Mouse (Mus musculus): ENCODE data around the gene Spata17.

Gene Spata17

DNA sequence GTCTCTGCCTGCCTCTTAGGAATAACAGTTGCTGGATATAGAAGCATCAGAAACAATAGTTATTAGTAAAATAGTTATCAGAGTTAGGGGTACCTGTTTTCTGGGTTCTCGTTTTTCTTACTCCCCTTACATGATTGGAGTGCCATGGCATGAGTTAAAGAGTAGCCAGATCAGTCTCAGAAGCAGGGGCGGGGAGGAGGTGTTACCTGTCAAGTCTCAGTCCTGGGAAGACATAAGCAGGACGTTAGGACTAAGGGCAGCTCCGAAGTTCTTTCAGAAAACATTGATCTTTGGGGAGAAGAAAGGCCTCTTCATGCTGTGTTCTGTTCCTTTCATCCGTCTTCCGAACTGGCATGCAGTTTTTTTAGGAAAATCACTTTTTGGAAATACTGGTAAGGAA, 5.5 kb upstream of the Spata17 start:
- no peak for TF ChIP-seq GATA4 (IDR thresholded peaks at IDR 0.05; ENCODE audit: insufficient replicate concordance, low read length)

DNA sequence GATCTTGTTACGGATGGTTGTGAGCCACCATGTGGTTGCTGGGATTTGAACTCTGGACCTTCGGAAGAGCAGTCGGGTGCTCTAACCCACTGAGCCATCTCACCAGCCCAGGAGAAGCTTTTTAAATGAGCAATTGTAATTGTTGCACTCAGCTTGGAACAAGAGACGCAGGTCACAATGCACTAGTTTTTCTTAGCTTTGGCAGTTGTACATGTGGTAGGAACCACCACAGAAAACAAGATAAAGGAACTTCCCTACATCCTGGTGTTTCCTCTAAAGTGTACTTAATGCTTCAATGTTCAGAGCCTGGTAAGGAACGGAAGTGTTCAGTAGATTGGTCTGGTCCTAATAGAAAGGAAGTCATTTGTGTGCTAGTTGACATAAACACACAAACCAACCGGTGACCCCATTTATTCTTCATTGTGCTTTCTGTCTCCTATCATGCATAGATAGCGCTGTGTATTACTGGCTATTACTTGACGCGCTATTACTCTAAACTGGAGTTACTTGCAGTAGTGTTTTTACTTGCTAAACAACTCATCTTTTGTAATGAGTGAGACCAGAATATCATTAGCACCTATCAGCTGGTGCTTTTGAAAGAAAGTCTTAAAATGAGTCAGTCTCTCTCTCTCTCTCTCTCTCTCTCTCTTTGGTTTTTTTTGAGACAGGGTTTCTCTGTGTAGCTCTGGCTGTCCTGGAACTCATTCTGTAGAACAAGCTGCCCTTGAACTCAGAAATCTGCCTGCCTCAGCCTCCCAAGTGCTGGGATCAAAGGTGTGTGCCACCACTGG, 1.6 kb upstream of the Spata17 start:
- TF ChIP-seq GATA4 (IDR thresholded peaks at IDR 0.05; ENCODE audit: insufficient replicate concordance, low read length), result peak; percentile 17; the same call in 1 of the 2 replicates

DNA sequence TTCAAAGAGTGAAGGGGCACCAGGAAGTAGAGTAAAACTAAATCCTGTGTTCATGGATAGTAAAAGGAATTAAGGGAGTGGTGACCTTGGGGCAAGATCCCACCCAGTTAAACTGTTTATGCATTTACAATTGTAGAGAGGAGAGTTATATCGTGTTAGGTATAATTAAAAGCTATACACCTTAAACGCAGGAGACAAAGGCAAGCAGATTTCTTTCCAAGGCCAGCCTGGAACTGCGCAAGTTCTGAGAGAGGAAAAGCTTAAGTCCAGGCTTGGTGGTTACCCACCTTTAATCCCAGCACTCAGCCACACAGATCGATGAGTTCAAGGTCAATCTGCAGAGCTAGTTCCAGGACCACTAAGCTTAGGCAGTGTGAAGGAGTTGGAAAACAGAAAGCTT, 4.5 kb downstream of the Spata17 start:
- no peak for TF ChIP-seq GATA4 (IDR thresholded peaks at IDR 0.05; ENCODE audit: insufficient replicate concordance, low read length)

DNA sequence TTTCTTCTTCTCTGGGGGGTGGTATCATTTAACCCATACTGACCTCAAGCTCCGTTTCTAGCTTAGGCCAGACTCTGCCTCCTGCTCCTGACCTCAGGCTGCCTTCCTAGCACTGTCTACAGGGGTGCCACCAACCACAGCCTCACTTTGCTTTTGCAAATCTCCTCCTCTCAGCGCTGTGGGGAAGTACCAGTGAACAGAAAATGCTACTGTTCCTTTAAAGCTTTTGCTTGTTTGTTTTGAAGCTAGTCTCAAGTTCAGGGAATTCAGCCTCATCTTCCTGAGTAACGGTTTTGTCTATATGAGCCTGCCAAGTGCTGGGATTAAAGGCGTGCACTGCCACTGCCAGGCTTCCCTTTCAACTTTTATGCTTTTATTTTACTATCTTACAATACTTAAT, 5.8 kb downstream of the Spata17 start:
- no peak for TF ChIP-seq GATA4 (IDR thresholded peaks at IDR 0.05; ENCODE audit: insufficient replicate concordance, low read length)

DNA sequence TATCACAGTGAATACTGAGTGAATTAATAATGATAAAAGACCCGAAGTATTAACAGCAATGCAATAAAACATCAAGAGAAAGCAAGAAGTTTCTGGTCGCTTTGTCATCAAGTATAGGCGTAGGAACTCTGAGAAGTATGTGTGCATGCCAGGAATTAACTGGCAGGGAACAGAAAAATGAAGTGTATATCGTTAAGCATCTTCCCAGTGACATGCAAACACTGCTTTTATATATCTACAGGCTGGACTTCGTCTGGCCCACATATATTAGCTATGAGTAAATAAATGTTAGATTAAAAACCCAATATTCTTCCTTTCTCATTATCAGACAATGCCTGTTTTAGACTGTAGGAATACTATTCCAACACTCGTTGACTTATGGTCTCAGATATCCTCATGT, 9.8 kb downstream of the Spata17 start:
- no peak for TF ChIP-seq GATA4 (IDR thresholded peaks at IDR 0.05; ENCODE audit: insufficient replicate concordance, low read length)

DNA sequence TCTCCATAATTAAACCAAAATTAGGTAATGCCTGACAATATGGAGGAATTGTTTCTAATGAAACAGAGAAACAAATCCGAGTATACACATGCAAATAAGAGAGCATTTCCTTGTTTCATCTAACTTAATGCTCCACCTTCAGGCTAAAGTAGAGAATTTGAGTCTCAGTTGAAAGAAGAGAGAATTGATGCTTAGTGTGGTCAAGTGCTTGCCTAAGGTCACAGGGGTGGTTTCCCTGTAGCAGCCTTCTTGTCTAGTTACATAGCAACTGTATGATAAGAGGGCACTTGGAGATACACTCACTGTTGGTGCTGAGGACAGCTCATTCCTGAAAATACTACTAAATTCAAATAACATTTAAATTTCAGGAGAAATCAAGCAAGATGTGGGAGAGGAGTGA, 36.7 kb downstream of the Spata17 start:
- no peak for TF ChIP-seq GATA4 (IDR thresholded peaks at IDR 0.05; ENCODE audit: insufficient replicate concordance, low read length)

DNA sequence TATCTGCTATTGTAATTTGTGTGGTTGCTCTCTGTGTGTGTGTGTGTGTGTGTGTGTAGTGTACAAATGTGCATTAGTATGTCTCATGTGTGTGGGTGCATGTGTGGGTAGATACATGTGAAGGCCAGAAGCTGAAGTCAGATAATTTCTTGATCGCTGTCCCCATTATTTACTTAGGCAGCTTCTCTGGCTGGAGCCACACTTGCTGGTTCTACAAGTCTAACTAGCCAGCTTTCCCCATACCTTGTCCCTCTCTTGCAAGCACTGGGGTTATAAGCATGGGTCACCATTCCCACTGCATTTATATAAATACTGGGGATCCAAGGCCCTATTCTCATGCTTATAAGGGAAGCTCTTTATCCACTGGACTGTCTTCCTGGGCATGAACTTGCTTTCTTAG, 39.3 kb downstream of the Spata17 start:
- TF ChIP-seq GATA4 (IDR thresholded peaks at IDR 0.05; ENCODE audit: insufficient replicate concordance, low read length), result no peak

DNA sequence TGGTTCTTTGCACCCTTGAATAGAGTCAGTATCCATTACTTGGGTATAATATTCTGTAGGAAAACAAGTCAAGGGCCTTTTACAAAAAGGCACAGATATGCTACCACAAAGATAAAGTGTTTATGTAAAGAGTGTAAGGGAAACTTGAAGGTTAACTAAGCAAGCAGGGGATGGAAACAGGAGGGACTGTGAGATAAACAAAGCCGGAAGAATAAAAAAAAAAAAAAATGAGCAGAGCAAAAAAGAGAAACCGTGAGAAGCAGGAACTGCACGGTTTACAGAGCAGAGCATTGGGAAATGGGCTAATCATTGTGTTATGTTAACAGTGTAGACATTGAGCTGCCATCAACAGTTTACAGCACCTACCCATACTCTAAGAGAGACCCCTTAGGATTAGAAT, 44.9 kb downstream of the Spata17 start:
- no peak for TF ChIP-seq GATA4 (IDR thresholded peaks at IDR 0.05; ENCODE audit: insufficient replicate concordance, low read length)

DNA sequence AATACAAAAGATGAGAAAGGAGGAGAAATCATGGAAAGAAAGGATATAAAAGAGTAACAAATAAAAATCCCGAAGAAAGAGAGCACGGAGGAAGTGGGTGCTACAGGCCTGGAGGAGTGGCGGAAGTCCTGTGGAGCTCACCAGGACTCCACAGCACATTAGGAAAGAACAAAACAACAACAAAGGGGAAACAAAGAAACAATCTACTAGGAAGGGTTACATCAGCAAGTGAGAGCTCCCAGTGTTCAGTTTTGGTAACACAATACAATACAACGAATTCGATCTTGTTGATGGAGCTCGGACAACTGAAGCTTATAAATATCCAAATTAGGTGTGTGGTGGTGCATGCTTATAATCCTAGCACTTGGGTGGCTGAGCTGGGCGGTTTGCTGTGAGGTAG, 45.6 kb downstream of the Spata17 start:
- TF ChIP-seq GATA4 (IDR thresholded peaks at IDR 0.05; ENCODE audit: insufficient replicate concordance, low read length), result no peak

DNA sequence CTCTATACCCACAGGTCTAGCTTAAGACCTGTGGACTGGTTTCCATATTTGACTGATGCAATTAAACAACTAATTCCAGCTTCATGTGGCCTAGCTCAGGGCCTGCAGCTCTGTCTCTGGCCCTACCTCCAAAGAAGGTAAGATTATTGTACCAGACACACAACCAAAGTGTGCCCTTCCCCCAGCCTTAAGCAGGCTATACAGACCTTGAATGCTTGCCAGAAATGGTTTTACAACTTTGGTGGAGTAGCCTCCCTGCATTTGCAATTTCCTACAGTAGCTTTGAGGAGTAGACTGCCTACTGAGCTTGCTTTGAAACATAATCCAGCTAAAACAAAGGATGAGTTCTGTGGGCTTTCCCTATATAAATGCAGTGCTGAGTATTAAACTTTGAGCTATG, 51.7 kb downstream of the Spata17 start:
- TF ChIP-seq GATA4 (IDR thresholded peaks at IDR 0.05; ENCODE audit: insufficient replicate concordance, low read length), result no peak

DNA sequence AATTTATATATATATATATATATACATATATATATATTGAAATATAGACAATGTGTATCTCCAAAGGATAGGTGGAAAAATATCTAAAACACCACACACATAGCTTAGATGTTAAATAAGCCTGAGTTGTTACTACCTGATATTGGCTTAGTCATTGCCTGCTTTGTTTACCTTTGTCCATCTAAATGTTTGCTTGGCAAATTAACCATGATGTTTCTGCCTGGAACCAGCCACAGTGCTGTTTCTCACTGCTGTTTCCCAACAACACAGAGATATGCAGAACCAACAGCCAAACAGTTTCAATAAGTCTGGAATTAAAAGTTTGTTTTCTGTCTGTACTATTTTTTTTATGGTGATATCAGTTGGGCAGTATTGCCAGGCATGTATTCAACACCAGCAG, 59.6 kb downstream of the Spata17 start:
- no peak for TF ChIP-seq GATA4 (IDR thresholded peaks at IDR 0.05; ENCODE audit: insufficient replicate concordance, low read length)

DNA sequence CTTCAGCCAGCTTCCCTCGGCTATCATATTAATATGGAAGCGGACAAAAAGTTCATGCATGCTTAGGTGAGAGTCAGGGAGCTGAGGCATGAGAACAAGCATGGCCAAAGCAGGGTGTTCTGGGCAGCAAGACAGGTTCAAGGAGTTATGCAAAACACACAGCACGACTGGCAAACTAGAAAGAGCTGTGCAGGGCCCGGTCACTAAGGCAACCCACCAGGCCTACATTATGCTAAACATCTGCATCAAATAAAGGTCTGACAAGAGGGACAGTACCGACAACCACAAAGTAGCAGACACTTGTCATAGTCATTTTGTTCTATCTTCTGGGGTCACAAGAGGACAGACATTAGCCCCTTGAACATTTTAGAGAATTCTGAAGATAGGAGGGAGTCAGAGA, 61.6 kb downstream of the Spata17 start:
- no peak for TF ChIP-seq GATA4 (IDR thresholded peaks at IDR 0.05; ENCODE audit: insufficient replicate concordance, low read length)

DNA sequence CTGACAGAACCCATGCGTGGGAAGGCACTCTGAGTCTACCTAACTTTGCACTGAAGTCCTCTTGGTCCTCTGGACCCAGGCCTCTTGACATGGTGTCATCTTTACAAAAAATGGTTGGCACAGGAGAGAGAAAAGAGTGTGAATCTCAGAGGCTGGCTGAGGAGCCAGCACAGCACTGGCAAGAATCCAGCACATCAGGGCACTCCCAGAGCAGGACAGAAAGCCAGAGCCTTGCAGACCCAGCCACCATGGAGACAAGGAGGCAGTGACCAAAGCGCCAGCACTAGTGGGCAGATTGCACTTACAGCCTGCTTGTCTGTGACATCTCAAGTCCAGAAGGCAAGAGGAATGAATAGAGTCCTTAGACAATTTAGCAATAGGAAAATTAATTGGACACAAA, 62.7 kb downstream of the Spata17 start:
- no peak for TF ChIP-seq GATA4 (IDR thresholded peaks at IDR 0.05; ENCODE audit: insufficient replicate concordance, low read length)

DNA sequence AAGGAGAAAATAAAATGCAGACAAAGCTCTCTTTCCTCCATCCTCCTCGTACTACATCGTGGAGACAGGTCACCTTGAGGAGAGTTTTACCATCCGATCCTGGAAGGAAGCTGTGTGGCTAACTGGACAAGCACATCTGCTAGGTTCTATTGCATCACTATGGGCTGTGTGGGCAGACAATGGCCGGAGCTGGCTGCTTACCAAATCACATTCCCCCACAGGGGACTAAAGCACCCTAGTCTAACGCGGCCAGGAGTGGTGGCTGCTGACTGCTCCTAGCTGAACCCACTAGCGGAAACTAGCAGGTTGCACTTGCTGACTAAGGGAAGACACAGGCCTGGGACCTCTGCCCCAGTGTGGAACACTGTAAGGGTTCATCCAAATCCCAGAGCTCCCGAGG, 72.3 kb downstream of the Spata17 start:
- TF ChIP-seq GATA4 (IDR thresholded peaks at IDR 0.05; ENCODE audit: insufficient replicate concordance, low read length), result no peak

DNA sequence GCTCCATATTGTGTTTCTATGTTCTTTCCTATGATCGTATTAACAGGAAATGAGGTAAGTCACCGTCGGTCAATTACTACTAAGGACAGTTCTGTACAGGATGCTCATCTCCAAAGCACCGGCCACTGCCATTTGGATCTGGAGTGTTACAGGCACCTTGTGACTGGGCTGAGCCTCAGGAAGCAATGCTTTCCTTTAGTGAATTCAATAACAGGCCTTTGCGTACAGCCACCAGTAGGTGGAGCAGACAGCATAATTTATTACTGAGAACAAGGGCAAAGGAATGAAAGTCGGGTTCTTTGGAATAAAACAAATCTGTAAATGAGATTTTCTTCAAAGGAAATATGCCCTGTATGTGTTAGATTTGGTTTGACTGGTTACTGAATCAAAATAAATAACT, 77.8 kb downstream of the Spata17 start:
- TF ChIP-seq GATA4 (IDR thresholded peaks at IDR 0.05; ENCODE audit: insufficient replicate concordance, low read length), result no peak

DNA sequence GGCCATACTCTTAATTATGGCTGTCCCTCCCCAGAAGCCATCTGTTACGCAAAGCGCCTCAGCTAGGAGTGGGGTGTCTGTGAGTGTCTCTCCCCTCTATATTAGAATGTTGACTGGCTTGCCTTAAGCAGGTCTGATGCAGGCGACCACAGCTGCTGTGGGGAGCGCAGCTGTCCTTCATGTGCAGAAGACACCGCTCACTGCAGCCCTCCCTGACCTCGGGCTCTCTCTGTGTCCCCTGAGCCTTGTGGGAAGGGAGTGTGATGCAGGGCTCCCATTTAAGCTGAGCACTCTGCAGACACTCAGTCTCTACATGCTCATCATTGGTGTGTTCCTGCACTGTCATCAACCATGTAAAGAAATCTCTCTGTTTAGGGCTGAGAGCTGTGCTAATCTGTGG, 79.4 kb downstream of the Spata17 start:
- TF ChIP-seq GATA4 (IDR thresholded peaks at IDR 0.05; ENCODE audit: insufficient replicate concordance, low read length), result no peak

DNA sequence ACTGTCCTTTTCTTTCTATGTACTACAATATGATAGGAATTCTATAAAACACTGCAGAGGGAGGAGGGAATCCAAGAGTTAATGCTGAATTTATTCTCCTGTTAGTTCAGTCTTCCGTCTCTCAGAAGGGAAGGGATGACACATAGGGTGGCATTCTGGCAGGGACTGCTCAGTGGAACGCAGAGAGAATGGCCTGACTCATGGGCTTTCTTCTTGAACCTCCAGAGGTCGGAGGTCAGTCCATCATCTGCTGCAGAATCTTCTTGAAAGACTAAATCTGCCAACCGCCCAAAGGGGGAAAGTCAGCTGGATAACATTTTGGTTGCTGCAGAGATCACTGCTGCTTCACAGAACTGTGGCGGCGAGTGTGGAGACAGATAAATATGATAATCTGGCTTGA, 81.4 kb downstream of the Spata17 start:
- no peak for TF ChIP-seq GATA4 (IDR thresholded peaks at IDR 0.05; ENCODE audit: insufficient replicate concordance, low read length)
